Mouse (Mus musculus): ENCODE results near the gene 4930480E11Rik. TPM values are rescaled to one million over a fixed set of nuclear protein-coding genes. Genes with fewer than 3 reads are reported as not detected.

The 4930480E11Rik gene
- not detected in 2 replicates for polyA plus RNA-seq (2012; rRNA removed)

DNA sequence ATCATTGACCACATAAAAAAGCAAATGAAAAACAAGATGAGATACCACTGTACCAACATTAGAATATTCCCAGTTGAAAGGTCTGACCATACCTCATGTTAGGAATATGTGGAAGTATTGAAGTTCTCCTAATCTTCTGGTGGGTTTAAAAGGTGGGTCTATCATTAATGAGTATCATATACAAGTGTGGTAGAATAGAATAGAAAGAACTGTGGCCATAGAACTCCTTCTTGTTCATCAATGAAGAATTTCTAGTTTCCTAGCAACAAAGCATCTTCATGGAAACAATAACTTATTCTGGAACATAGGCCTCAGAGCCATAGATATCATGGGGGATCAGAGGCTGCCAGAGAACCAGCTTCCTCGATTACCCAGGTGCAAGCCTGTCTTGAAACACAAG lies at the start of gene 4930480E11Rik:
Gene 4930480E11Rik (plus strand): TSS at position 301 of the 400 bp plus-strand sequence.

Other genes with a start within 250 kb of the 4930480E11Rik start
- not detected in 2 replicates for gene Gm5938, start 244.2 kb upstream of the 4930480E11Rik start, polyA plus RNA-seq (2012; rRNA removed)
- not detected in 2 replicates for gene Obp1b, start 182.9 kb upstream of the 4930480E11Rik start, polyA plus RNA-seq (2012; rRNA removed)
- gene Gm14743, start 123.7 kb upstream of the 4930480E11Rik start, polyA plus RNA-seq (2012; rRNA removed) = not detected in 2 replicates
- gene Prrg1, start 214.3 kb downstream of the 4930480E11Rik start, polyA plus RNA-seq (2012; rRNA removed) = 1.6 and 1.7 TPM in 2 replicates

Measured in liver, embryonic 14 days (tissue).